Mouse (Mus musculus) ES-Bruce4 (cell line): ENCODE results near the gene Hspb7. TPM values are rescaled to one million over a fixed set of nuclear protein-coding genes. Genes with fewer than 3 reads are reported as not detected.

ENCODE experiments used
- H3K27ac ChIP-seq: 2 replicates; pipeline ENCODE4 v1.5.1; 2012; ENCODE audit warnings: low read length, inconsistent platforms; ENCODE audit not compliant: insufficient read depth
- H3K27me3 ChIP-seq: 2 replicates; pipeline ENCODE4 v1.6.1; 2012; ENCODE audit warnings: mild to moderate bottlenecking, low read length, inconsistent platforms; ENCODE audit not compliant: control insufficient read depth, poor library complexity, insufficient read depth, severe bottlenecking
- H3K36me3 ChIP-seq: 2 replicates; pipeline ENCODE4 v1.6.1; 2012; ENCODE audit warnings: inconsistent platforms, mild to moderate bottlenecking, low read length, moderate library complexity; ENCODE audit not compliant: control insufficient read depth, poor library complexity, insufficient read depth, severe bottlenecking
- H3K4me1 ChIP-seq: one replicate; pipeline ENCODE4 v1.8.1; 2011; ENCODE audit warnings: low read length; ENCODE audit not compliant: control insufficient read depth, insufficient read depth
- H3K4me3 ChIP-seq: 2 replicates; pipeline ENCODE4 v1.5.1; 2011; ENCODE audit warnings: low read depth, mild to moderate bottlenecking, low read length
- H3K9ac ChIP-seq: 2 replicates; pipeline ENCODE4 v1.6.1; 2012; ENCODE audit warnings: low read depth, mild to moderate bottlenecking, inconsistent platforms; ENCODE audit not compliant: poor library complexity, severe bottlenecking
- H3K9me3 ChIP-seq: replicated peaks from 2 replicates; pipeline ENCODE4 v1.6.1; 2012; ENCODE audit warnings: mild to moderate bottlenecking, low read length, inconsistent platforms; ENCODE audit not compliant: control insufficient read depth, poor library complexity, insufficient read depth, severe bottlenecking
- CTCF ChIP-seq: IDR thresholded peaks from one replicate; pipeline ENCODE4 v1.8.1; 2011; ENCODE audit warnings: low read depth, low read length
- EP300 ChIP-seq: IDR thresholded peaks from 2 replicates; pipeline ENCODE4 v1.6.1; 2011; ENCODE audit warnings: low read depth, low read length; ENCODE audit not compliant: insufficient read depth
- POLR2A ChIP-seq: IDR thresholded peaks from one replicate; pipeline ENCODE4 v1.8.1; 2011; ENCODE audit warnings: low read length; ENCODE audit not compliant: insufficient read depth
- polyA plus RNA-seq: library from polyadenylated mRNA; stranded (reverse); fragments of >200 nt; gene quantifications from 2 replicates; pipeline ENCODE4 v1.2.4, GENCODE M21; 2011; ENCODE audit warnings: low read depth; ENCODE audit not compliant: missing spikeins, insufficient read depth, insufficient read length

Gene Hspb7
- polyA plus RNA-seq, 1 experiment: not detected

GRCm38 (mm10) chr4:141423288-141423687 lies 2.7 kb downstream of the Hspb7 start:
- Histone ChIP-seq H3K9ac (no peak overlapping the region), H3K36me3 (no peaks in the 10 kb centered on the region), H3K9me3 (no peaks in the 10 kb centered on the region), H3K4me3 (no peak overlapping the region), H3K27me3 (no peaks in the 10 kb centered on the region), H3K27ac (no peak overlapping the region), H3K4me1 (peaks cover 5% of the 10 kb centered on the region)
- TF ChIP-seq EP300: no peak
- TF ChIP-seq CTCF: no peak
- TF ChIP-seq POLR2A: no peak

- Histone ChIP-seq H3K4me1 (peaks cover 5% of the 10 kb centered on the region), H3K9me3 (no peaks in the 10 kb centered on the region), H3K4me3 (no peak overlapping the region), H3K36me3 (no peaks in the 10 kb centered on the region), H3K27me3 (no peaks in the 10 kb centered on the region), H3K9ac (no peak overlapping the region), H3K27ac (no peak overlapping the region)
- TF ChIP-seq CTCF (no peak), EP300 (no peak), POLR2A (no peak)
Measured at GRCm38 (mm10) chr4:141423691-141424431, 3.3 kb downstream of the Hspb7 start.

GRCm38 (mm10) chr4:141425484-141426479 lies 5.2 kb downstream of the Hspb7 start:
- Histone ChIP-seq H3K4me3 (peak overlapping the region; percentile 52), H3K36me3 (no peaks in the 10 kb centered on the region), H3K27ac (no peak overlapping the region), H3K27me3 (no peaks in the 10 kb centered on the region), H3K9ac (peak overlapping the region; percentile 23; the same call in 1 of the 2 replicates), H3K9me3 (no peaks in the 10 kb centered on the region), H3K4me1 (no peaks in the 10 kb centered on the region)
- TF ChIP-seq CTCF: no peak
- TF ChIP-seq POLR2A: no peak
- peak; percentile 77; the same call in 1 of the 2 replicates for TF ChIP-seq EP300

- H3K27ac ChIP-seq: no peak overlapping the region
- TF ChIP-seq EP300 (no peak), POLR2A (no peak), CTCF (no peak)
Measured at GRCm38 (mm10) chr4:141426796-141427745, 6.5 kb downstream of the Hspb7 start.

GRCm38 (mm10) chr4:141427921-141428320 lies 7.3 kb downstream of the Hspb7 start:
- Histone ChIP-seq H3K36me3 (no peaks in the 10 kb centered on the region), H3K27me3 (no peaks in the 10 kb centered on the region), H3K9me3 (no peaks in the 10 kb centered on the region), H3K4me3 (no peak overlapping the region), H3K9ac (no peak overlapping the region), H3K27ac (no peak overlapping the region), H3K4me1 (no peaks in the 10 kb centered on the region)
- no peak for TF ChIP-seq CTCF
- TF ChIP-seq EP300: no peak
- no peak for TF ChIP-seq POLR2A

More at GRCm38 (mm10) chr4:141426796-141427745, 6.5 kb downstream of the Hspb7 start:
- no peaks in the 10 kb centered on the region for H3K9me3 ChIP-seq
- H3K4me3 ChIP-seq: no peak overlapping the region
- H3K27me3 ChIP-seq: no peaks in the 10 kb centered on the region
- no peak overlapping the region for H3K9ac ChIP-seq
- H3K36me3 ChIP-seq: no peaks in the 10 kb centered on the region
- no peaks in the 10 kb centered on the region for H3K4me1 ChIP-seq
